Mouse (Mus musculus): ENCODE results near the gene Npy4r.
A peak's percentile ranks its signal among the peaks of the same experiment; 100 is the strongest.

The Npy4r gene

GRCm38 (mm10) chr14:34152342-34152741 lies at the start of gene Npy4r:
Npy4r (minus strand) TSS chr14:34152489.
- DNase-seq, result peak in 1 of 2 experiments; percentile 18

GRCm38 (mm10) chr14:34201231-34202035 lies 49.1 kb upstream of the Npy4r start, which contains the start of gene Gprin2:
Gprin2 (minus strand) TSS chr14:34201653.
- peak; percentile 62 to 81 for DNase-seq

GRCm38 (mm10) chr14:34200738-34201230 lies 48.5 kb upstream of the Npy4r start:
- DNase-seq, result peak; percentile 52 to 66

GRCm38 (mm10) chr14:34196706-34197105 lies 44.4 kb upstream of the Npy4r start:
- DNase-seq, result no peak

GRCm38 (mm10) chr14:34195466-34195865 lies 43.2 kb upstream of the Npy4r start:
- DNase-seq, result peak; percentile 53 to 61

GRCm38 (mm10) chr14:34193879-34194278 lies 41.6 kb upstream of the Npy4r start:
- no peak for DNase-seq

GRCm38 (mm10) chr14:34190361-34190760 lies 38.1 kb upstream of the Npy4r start:
- DNase-seq, result no peak

GRCm38 (mm10) chr14:34188629-34189028 lies 36.3 kb upstream of the Npy4r start:
- peak; percentile 24 to 58 for DNase-seq

- no peak for DNase-seq
Measured at GRCm38 (mm10) chr14:34183101-34183500, 30.8 kb upstream of the Npy4r start.

GRCm38 (mm10) chr14:34179351-34179750 lies 27.1 kb upstream of the Npy4r start:
- DNase-seq, result no peak

GRCm38 (mm10) chr14:34171107-34171506 lies 18.8 kb upstream of the Npy4r start:
- DNase-seq, result no peak

- DNase-seq, result no peak
Measured at GRCm38 (mm10) chr14:34155752-34156151, 3.5 kb upstream of the Npy4r start.

- peak; percentile 45 to 78 for DNase-seq
Measured at GRCm38 (mm10) chr14:34154601-34155337, 2.5 kb upstream of the Npy4r start.

- DNase-seq, result no peak
Measured at GRCm38 (mm10) chr14:34142915-34143314, 9.4 kb downstream of the Npy4r start.

GRCm38 (mm10) chr14:34142316-34142715 lies 10.0 kb downstream of the Npy4r start:
- no peak for DNase-seq

GRCm38 (mm10) chr14:34139671-34140664 lies 12.3 kb downstream of the Npy4r start:
- no peak for DNase-seq

GRCm38 (mm10) chr14:34135391-34135790 lies 16.9 kb downstream of the Npy4r start:
- no peak for DNase-seq

- DNase-seq, result no peak
Measured at GRCm38 (mm10) chr14:34131216-34131615, 21.1 kb downstream of the Npy4r start.

GRCm38 (mm10) chr14:34121691-34122090 lies 30.6 kb downstream of the Npy4r start:
- DNase-seq, result no peak

GRCm38 (mm10) chr14:34120923-34121351 lies 31.4 kb downstream of the Npy4r start:
- no peak for DNase-seq

- DNase-seq, result no peak
Measured at GRCm38 (mm10) chr14:34120016-34120910, 32.0 kb downstream of the Npy4r start.
